Mouse (Mus musculus): ENCODE data around the gene Ppp1r21. TPM values are rescaled to one million over a fixed set of nuclear protein-coding genes. Genes with fewer than 3 reads are reported as not detected.

Ppp1r21 gene
- polyA plus RNA-seq, 1 experiment from 2014 or later: 40.6 TPM

DNA sequence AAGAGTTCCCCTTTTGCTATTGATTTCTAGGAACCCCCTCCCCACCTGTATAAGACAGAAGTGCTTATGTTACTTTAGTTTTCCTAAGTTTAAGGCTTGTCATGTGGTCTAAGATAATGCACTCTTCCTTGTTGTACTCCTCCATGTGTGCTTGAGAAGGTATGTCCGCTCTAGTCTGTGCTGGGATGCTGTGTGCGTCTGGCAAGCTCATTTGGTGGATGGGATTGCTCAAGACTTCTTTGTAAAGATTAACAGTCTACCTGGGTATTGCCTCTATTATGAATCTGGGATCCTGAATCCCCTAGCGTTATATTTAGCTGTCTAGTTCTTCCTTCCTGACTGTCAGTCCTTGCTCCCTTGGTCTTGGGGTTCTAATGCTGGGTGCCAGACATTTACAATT, 102.7 kb downstream of the Ppp1r21 start:
- ATAC-seq (no peak), DNase-seq (ENCODE audit: low read depth, low spot score) (no peak)
- in situ Hi-C loops (cut with MboI; ENCODE audit: low pct_unique_long_range_greater_than_20kb): loop anchor here (5.0 to 25.0 kb wide), 2 partner anchors 35 to 595 kb away; partner anchors contain the start of gene Ston1
- POLR2A ChIA-PET: no interaction called here
- no peak for TF ChIP-seq CTCF (IDR thresholded peaks at IDR 0.05)
- no peaks in the 10 kb centered on the region for H3K27me3 ChIP-seq
- CTCF ChIA-PET: interaction anchor here (1.1 to 2.8 kb wide), 5 partner anchors 8 to 75 kb away, joined by 3 to 14 read pairs (median 3); no protein-coding TSS in a partner anchor

- TF ChIP-seq CTCF (IDR thresholded peaks at IDR 0.05): no peak
- ChIA-PET POLR2A (no interaction called here), CTCF (interaction anchor here (1.3 to 1.9 kb wide), 2 partner anchors 38 to 39 kb away, joined by 3 to 7 read pairs; partner anchors contain the start of gene Ston1)
- in situ Hi-C loops (cut with MboI; ENCODE audit: low pct_unique_long_range_greater_than_20kb): loop anchor here (5.0 to 25.0 kb wide), 2 partner anchors 109 to 599 kb away; no protein-coding TSS in a partner anchor
- H3K27me3 ChIP-seq: no peaks in the 10 kb centered on the region
- ATAC-seq (no peak), DNase-seq (ENCODE audit: low read depth, low spot score) (no peak)
Measured at GRCm38 (mm10) chr17:88636076-88636475, 106.2 kb downstream of the Ppp1r21 start.

DNA sequence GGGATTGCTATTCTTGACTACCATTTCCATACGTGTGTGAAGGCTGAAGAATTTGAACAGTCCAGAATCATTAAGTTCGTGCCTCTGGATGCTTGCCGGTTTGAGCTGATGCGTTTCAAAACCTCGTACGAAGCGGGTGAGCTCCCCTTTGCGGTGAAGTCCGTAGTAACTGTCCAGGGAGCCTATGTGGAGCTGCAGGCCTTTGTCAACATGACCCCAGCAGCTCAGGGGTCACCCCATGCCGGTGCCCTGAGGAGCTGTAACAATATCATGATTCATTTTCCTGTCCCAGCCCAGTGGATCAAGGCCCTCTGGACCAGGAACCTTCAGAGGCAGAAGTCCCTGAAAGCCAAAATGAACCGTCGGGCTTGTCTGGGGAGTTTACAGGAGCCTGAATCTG, 106.7 kb downstream of the Ppp1r21 start:
- no peak for ATAC-seq
- POLR2A ChIA-PET: no interaction called here
- CTCF ChIA-PET: interaction anchor here (1.3 to 1.9 kb wide), 2 partner anchors 38 to 40 kb away, joined by 3 to 7 read pairs; partner anchors contain the start of gene Ston1
- in situ Hi-C loops (cut with MboI; ENCODE audit: low pct_unique_long_range_greater_than_20kb): loop anchor here (5.0 to 25.0 kb wide), 2 partner anchors 109 to 599 kb away; no protein-coding TSS in a partner anchor
- H3K27me3 ChIP-seq: no peaks in the 10 kb centered on the region
- DNase-seq (ENCODE audit: low read depth, low spot score): no peak
- no peak for TF ChIP-seq CTCF (IDR thresholded peaks at IDR 0.05)

Other genes starting within 250 kb of the Ppp1r21 start
- 6.1 TPM for gene Foxn2, start 89.4 kb upstream of the Ppp1r21 start, polyA plus RNA-seq (2021)
- gene Ston1, start 67.6 kb downstream of the Ppp1r21 start, polyA plus RNA-seq (2021): 62.0 TPM
- not detected for gene Gtf2a1l, start 138.5 kb downstream of the Ppp1r21 start, polyA plus RNA-seq (2021)